Mouse (Mus musculus): ENCODE results near the gene Pax6. TPM values are rescaled to one million over a fixed set of nuclear protein-coding genes. Genes with fewer than 3 reads are reported as not detected.

The Pax6 gene
- total RNA-seq, 2 experiments from 2014 or later, result 11.8 to 13.5 TPM

- no peak for DNase-seq (ENCODE audit: low spot score in 2 of 2)
Observed at GRCm38 (mm10) chr2:105715409-105716115, 46.9 kb downstream of the Pax6 start.

GRCm38 (mm10) chr2:105726657-105727056, 58.0 kb downstream of the Pax6 start:
- no peak for DNase-seq (ENCODE audit: low spot score in 2 of 2)

- DNase-seq (ENCODE audit: low spot score in 2 of 2), result no peak
Observed at GRCm38 (mm10) chr2:105730704-105731103, 62.0 kb downstream of the Pax6 start.

GRCm38 (mm10) chr2:105736166-105736565, 67.5 kb downstream of the Pax6 start:
- no peak for DNase-seq (ENCODE audit: low spot score in 2 of 2)

GRCm38 (mm10) chr2:105746896-105747295, 78.2 kb downstream of the Pax6 start:
- no peak for DNase-seq (ENCODE audit: low spot score in 2 of 2)

Other genes starting within 250 kb of the Pax6 start
- 10 to 100 TPM; 20.2 to 29.6 TPM for gene Elp4, start 235.7 kb downstream of the Pax6 start, total RNA-seq (2021)
- gene Immp1l, start 235.7 kb downstream of the Pax6 start, total RNA-seq (2021), result 10 to 100 TPM; 32.7 to 35.5 TPM

Data from layer of hippocampus, postnatal 10 days (tissue).